Mouse (Mus musculus) v-Abl transformed pro-B cells (cell line): ENCODE data around the gene Pitx2.

Experiments used
- in situ Hi-C, 2 experiments: fragments of 400-800 bp; cut with MboI; formaldehyde crosslinking; loops; one replicate each; pipeline ENCODE4 v1.15.1; 2025; ENCODE audit not compliant: unreplicated experiment in 2 of 2

The Pitx2 gene

GRCm38 (mm10) chr3:129199609-129200500 is at the start of gene Pitx2:
TSS of gene Pitx2 (plus strand) at chr3:129199878.
- in situ Hi-C loops: loop anchor here (5.0 to 25.0 kb wide), 6 partner anchors 725 to 1638 kb away; partner anchors contain the start of genes Larp7 (in 1 of the 2) and Zgrf1 (in 1 of the 2)

GRCm38 (mm10) chr3:129150001-129150400 is 49.7 kb upstream of the Pitx2 start:
- in situ Hi-C loops: no loop called here

- in situ Hi-C loops: no loop called here
These were observed 48.5 kb upstream of the Pitx2 start for GRCm38 (mm10) chr3:129151096-129151685.

- in situ Hi-C loops: no loop called here
These were observed 40.8 kb upstream of the Pitx2 start for GRCm38 (mm10) chr3:129158812-129159370.

GRCm38 (mm10) chr3:129161333-129162035 is 38.2 kb upstream of the Pitx2 start:
- in situ Hi-C loops: no loop called here

- in situ Hi-C loops: no loop called here
These were observed 35.4 kb upstream of the Pitx2 start for GRCm38 (mm10) chr3:129164246-129164645.

- in situ Hi-C loops: no loop called here
These were observed 34.0 kb upstream of the Pitx2 start for GRCm38 (mm10) chr3:129165715-129166114.

GRCm38 (mm10) chr3:129166684-129167083 is 33.0 kb upstream of the Pitx2 start:
- in situ Hi-C loops: no loop called here

GRCm38 (mm10) chr3:129170416-129170815 is 29.3 kb upstream of the Pitx2 start:
- in situ Hi-C loops: no loop called here

GRCm38 (mm10) chr3:129171789-129172188 is 27.9 kb upstream of the Pitx2 start:
- in situ Hi-C loops: no loop called here

GRCm38 (mm10) chr3:129194436-129194835 is 5.2 kb upstream of the Pitx2 start:
- in situ Hi-C loops: loop anchor here (10.0 to 25.0 kb wide), 2 partner anchors 850 to 1207 kb away; no protein-coding TSS in a partner anchor

- in situ Hi-C loops: loop anchor here (10.0 to 25.0 kb wide), 2 partner anchors 850 to 1208 kb away; no protein-coding TSS in a partner anchor
These were observed 4.6 kb upstream of the Pitx2 start for GRCm38 (mm10) chr3:129195036-129195435.

GRCm38 (mm10) chr3:129195816-129196549 is 3.7 kb upstream of the Pitx2 start:
- in situ Hi-C loops: loop anchor here (10.0 to 25.0 kb wide), 2 partner anchors 851 to 1209 kb away; no protein-coding TSS in a partner anchor

- in situ Hi-C loops: loop anchor here (10.0 to 25.0 kb wide), 2 partner anchors 852 to 1209 kb away; no protein-coding TSS in a partner anchor
These were observed 3.1 kb upstream of the Pitx2 start for GRCm38 (mm10) chr3:129196550-129196919.

- in situ Hi-C loops: loop anchor here (10.0 to 25.0 kb wide), 2 partner anchors 852 to 1210 kb away; no protein-coding TSS in a partner anchor
These were observed 2.6 kb upstream of the Pitx2 start for GRCm38 (mm10) chr3:129197035-129197434.

- in situ Hi-C loops: loop anchor here (10.0 to 25.0 kb wide), 2 partner anchors 853 to 1211 kb away; no protein-coding TSS in a partner anchor
These were observed 1.7 kb upstream of the Pitx2 start for GRCm38 (mm10) chr3:129197786-129198626.

- in situ Hi-C loops: loop anchor here (10.0 to 25.0 kb wide), 2 partner anchors 854 to 1211 kb away; no protein-coding TSS in a partner anchor
These were observed 1.1 kb upstream of the Pitx2 start for GRCm38 (mm10) chr3:129198627-129198903.

- in situ Hi-C loops: loop anchor here (10.0 to 25.0 kb wide), 2 partner anchors 854 to 1212 kb away; no protein-coding TSS in a partner anchor
These were observed 494 bp upstream of the Pitx2 start for GRCm38 (mm10) chr3:129199160-129199608.

GRCm38 (mm10) chr3:129200501-129200890 is 818 bp downstream of the Pitx2 start:
- in situ Hi-C loops: loop anchor here (5.0 to 25.0 kb wide), 4 partner anchors 726 to 1638 kb away; partner anchors contain the start of genes Larp7 (in 1 of the 2) and Zgrf1 (in 1 of the 2)
